Mouse (Mus musculus): ENCODE measurements at regions not wholly inside any gene's neighbourhood (a gene's known extent, or its start where the extent isn't known, plus 50 kb on each side); places are given as distances from the start of the nearest gene placed in this dataset.
"Not testable (repeated sequence)": the region's sequence is repeated elsewhere in the genome, so short reads cannot be mapped to it uniquely, and the experiment has no call there.

GRCm38 (mm10) chr17:63738206-63738605, 124.7 kb upstream of the Fer start:
- H3K27ac ChIP-seq (replicated peaks; ENCODE audit: low read depth, low read length): no peak overlapping the region
- H3K4me2 ChIP-seq (replicated peaks; ENCODE audit: low read depth, low read length, severe bottlenecking): no peak overlapping the region
- no peaks in the 10 kb centered on the region for H3K27me3 ChIP-seq (ENCODE audit: control insufficient read depth, insufficient read depth, low read length)
- H3K9me3 ChIP-seq (ENCODE audit: control insufficient read depth, low read length): no peaks in the 10 kb centered on the region
- H3K9ac ChIP-seq (ENCODE audit: low read depth, low read length, severe bottlenecking): no peak overlapping the region
- DNase-seq (ENCODE audit: low spot score) (no peak), ATAC-seq (ENCODE audit: low FRiP score, low read depth) (no peak)
- no peak for TF ChIP-seq POLR2A (IDR thresholded peaks at IDR 0.05; ENCODE audit: borderline replicate concordance, extremely low read depth, insufficient read depth, insufficient read length)
- WGBS: 93% methylated on average over 1 of the region's 1 CpGs
- H3K4me3 ChIP-seq (replicated peaks; ENCODE audit: low read length): no peak overlapping the region
- H3K36me3 ChIP-seq (ENCODE audit: control insufficient read depth, insufficient read depth, low read length): no peaks in the 10 kb centered on the region
- no peaks in the 10 kb centered on the region for H3K4me1 ChIP-seq (ENCODE audit: control insufficient read depth, insufficient read depth, low read length)

DNA sequence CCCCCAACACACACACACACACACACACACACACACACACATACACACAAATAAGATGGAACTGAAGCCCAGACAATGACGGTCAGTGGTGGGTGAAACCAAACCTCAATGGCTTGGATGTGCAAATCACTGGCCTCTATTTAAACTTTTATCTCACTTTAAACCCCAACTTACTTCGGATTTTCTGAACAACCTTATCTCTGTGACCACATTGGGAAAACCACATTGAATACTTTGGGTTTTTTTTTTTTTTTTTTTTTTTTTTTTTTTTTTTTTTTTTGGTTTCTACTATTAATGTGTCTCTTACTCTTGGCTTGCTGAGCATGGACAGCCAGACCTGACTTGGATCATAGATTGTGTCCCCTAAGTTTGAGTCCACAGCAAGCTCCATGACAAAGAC, 123.2 kb upstream of the Fer start:
- ATAC-seq (ENCODE audit: low FRiP score, low read depth) (no peak), DNase-seq (ENCODE audit: low spot score) (no peak)
- no peak for TF ChIP-seq POLR2A (IDR thresholded peaks at IDR 0.05; ENCODE audit: borderline replicate concordance, extremely low read depth, insufficient read depth, insufficient read length)
- H3K4me1 ChIP-seq (ENCODE audit: control insufficient read depth, insufficient read depth, low read length): no peaks in the 10 kb centered on the region
- H3K4me3 ChIP-seq (replicated peaks; ENCODE audit: low read length): no peak overlapping the region
- H3K27ac ChIP-seq (replicated peaks; ENCODE audit: low read depth, low read length): no peak overlapping the region
- no peak overlapping the region for H3K9ac ChIP-seq (ENCODE audit: low read depth, low read length, severe bottlenecking)
- H3K9me3 ChIP-seq (ENCODE audit: control insufficient read depth, low read length): no peaks in the 10 kb centered on the region
- H3K4me2 ChIP-seq (replicated peaks; ENCODE audit: low read depth, low read length, severe bottlenecking): no peak overlapping the region
- H3K27me3 ChIP-seq (ENCODE audit: control insufficient read depth, insufficient read depth, low read length): no peaks in the 10 kb centered on the region
- WGBS: 78% methylated on average over 2 of the region's 2 CpGs
- no peaks in the 10 kb centered on the region for H3K36me3 ChIP-seq (ENCODE audit: control insufficient read depth, insufficient read depth, low read length)

- not testable (repeated sequence) for H3K4me2 ChIP-seq (replicated peaks; ENCODE audit: low read depth, low read length, severe bottlenecking); H3K27me3 ChIP-seq (ENCODE audit: control insufficient read depth, insufficient read depth, low read length); H3K4me1 ChIP-seq (ENCODE audit: control insufficient read depth, insufficient read depth, low read length); H3K9ac ChIP-seq (ENCODE audit: low read depth, low read length, severe bottlenecking); DNase-seq (ENCODE audit: low spot score); ATAC-seq (ENCODE audit: low FRiP score, low read depth); H3K27ac ChIP-seq (replicated peaks; ENCODE audit: low read depth, low read length); H3K9me3 ChIP-seq (ENCODE audit: control insufficient read depth, low read length); H3K4me3 ChIP-seq (replicated peaks; ENCODE audit: low read length); H3K36me3 ChIP-seq (ENCODE audit: control insufficient read depth, insufficient read depth, low read length)
- WGBS: 98% methylated on average over 5 of the region's 10 CpGs
Measured at GRCm38 (mm10) chr17:63749257-63749656, 113.6 kb upstream of the Fer start.

DNA sequence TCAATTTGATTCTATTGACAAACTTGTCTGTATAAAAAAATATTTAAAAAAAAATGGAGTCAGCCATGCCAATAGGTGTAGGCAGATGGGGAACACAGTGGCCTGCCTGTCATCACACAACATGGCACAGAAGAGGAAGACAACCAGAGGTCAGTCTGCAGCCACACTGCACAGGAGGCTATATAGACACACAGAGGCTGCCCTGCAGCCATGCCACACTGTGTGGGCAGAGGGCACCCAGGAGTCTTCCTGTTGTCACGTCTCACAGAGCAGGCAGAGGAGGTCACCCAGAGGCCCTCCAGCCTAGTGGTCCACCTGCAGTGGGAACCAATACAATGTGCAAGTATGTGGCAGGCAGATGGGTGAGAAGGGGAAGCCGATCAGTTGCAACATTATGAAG, 108.5 kb upstream of the Fer start:
- H3K4me2 ChIP-seq (replicated peaks; ENCODE audit: low read depth, low read length, severe bottlenecking): no peak overlapping the region
- whole genome bisulfite sequencing: 73% methylated on average over 2 of the region's 2 CpGs
- H3K9me3 ChIP-seq (ENCODE audit: control insufficient read depth, low read length): no peaks in the 10 kb centered on the region
- H3K9ac ChIP-seq (ENCODE audit: low read depth, low read length, severe bottlenecking): no peak overlapping the region
- no peak for TF ChIP-seq POLR2A (IDR thresholded peaks at IDR 0.05; ENCODE audit: borderline replicate concordance, extremely low read depth, insufficient read depth, insufficient read length)
- ATAC-seq (ENCODE audit: low FRiP score, low read depth): no peak
- no peak overlapping the region for H3K27ac ChIP-seq (replicated peaks; ENCODE audit: low read depth, low read length)
- no peaks in the 10 kb centered on the region for H3K27me3 ChIP-seq (ENCODE audit: control insufficient read depth, insufficient read depth, low read length)
- H3K36me3 ChIP-seq (ENCODE audit: control insufficient read depth, insufficient read depth, low read length): no peaks in the 10 kb centered on the region
- no peak for DNase-seq (ENCODE audit: low spot score)
- H3K4me3 ChIP-seq (replicated peaks; ENCODE audit: low read length): no peak overlapping the region
- no peaks in the 10 kb centered on the region for H3K4me1 ChIP-seq (ENCODE audit: control insufficient read depth, insufficient read depth, low read length)

DNA sequence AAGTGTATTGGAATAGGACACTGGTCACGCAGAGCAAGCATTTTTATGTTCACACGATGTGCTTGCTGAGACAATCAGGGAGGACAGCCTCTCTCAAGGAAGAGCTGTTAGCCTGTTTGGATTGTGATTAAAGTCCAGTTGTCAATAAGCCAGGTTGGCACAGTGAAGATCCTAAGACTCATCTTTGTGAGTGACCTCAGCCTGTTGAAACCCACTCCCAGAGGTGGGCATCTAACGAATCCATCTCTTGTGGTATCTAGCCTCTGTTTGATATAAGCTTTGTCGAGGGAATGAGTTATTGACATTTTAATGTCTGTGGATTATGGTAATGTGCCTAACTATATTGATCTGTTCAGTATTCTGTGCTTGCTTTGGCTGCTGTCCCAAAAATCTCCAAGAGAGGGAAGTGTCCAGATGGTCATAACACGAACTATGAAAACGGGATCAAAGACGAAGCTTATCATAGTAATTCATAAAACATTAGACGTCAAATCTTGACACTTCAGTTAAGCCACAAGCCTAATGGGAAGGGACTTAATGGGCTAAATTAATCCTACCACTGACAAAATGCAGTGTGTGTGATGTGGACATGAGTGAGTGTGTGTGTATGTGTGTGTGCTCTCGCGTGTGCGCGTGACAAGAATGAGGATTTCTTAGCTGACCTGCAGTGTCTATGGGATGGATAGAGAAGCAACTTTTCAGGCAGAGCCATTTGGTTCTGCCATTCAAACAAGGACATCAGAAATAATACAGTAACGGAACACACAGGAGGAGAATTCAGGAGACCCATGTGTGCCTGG, 104.8 kb upstream of the Fer start:
- Histone ChIP-seq H3K9ac (ENCODE audit: low read depth, low read length, severe bottlenecking) (no peak overlapping the region), H3K9me3 (ENCODE audit: control insufficient read depth, low read length) (no peaks in the 10 kb centered on the region), H3K27ac (replicated peaks; ENCODE audit: low read depth, low read length) (no peak overlapping the region), H3K4me1 (ENCODE audit: control insufficient read depth, insufficient read depth, low read length) (no peaks in the 10 kb centered on the region), H3K4me2 (replicated peaks; ENCODE audit: low read depth, low read length, severe bottlenecking) (no peak overlapping the region), H3K4me3 (replicated peaks; ENCODE audit: low read length) (no peak overlapping the region), H3K27me3 (ENCODE audit: control insufficient read depth, insufficient read depth, low read length) (no peaks in the 10 kb centered on the region), H3K36me3 (ENCODE audit: control insufficient read depth, insufficient read depth, low read length) (no peaks in the 10 kb centered on the region)
- no peak for TF ChIP-seq POLR2A (IDR thresholded peaks at IDR 0.05; ENCODE audit: borderline replicate concordance, extremely low read depth, insufficient read depth, insufficient read length)
- 86% methylated on average over 13 of the region's 13 CpGs for WGBS
- ATAC-seq (ENCODE audit: low FRiP score, low read depth) (no peak), DNase-seq (ENCODE audit: low spot score) (no peak)
